Mouse (Mus musculus) heart, adult 2 months (tissue): ENCODE data around the gene Rpusd4.

Experiments
- CTCF ChIP-seq: fragments of 200-600 bp; IDR thresholded peaks from 2 replicates; pipeline ENCODE4 v1.8.1; 2022; ENCODE audit warnings: antibody characterized with exemption, mild to moderate bottlenecking, moderate library complexity
- POLR2A ChIP-seq: fragments of 200-500 bp; IDR thresholded peaks from 2 replicates; pipeline ENCODE4 v1.6.1; 2011; ENCODE audit warnings: mild to moderate bottlenecking, low read depth, low read length, control low read depth; ENCODE audit not compliant: insufficient read depth

DNA sequence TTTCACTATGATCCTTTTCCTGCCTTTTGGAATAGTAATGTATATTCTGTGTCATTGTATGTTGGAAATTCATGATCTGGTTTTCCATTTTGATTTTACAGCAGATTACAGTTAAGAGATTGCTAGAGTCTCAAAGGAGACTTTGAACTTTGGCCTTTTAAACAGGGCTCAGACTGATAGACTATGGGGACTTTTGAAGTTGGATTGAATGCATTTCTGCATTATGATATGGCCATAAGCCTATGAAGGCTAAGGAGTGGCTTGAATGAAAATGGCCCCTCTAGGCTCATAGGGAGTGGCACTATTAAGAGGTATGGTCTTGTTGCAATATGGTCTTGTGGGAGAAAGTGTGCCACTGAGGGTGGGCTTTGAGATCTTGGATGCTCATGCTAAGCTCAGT, 30.1 kb downstream of the Rpusd4 start:
- TF ChIP-seq CTCF (no peak), POLR2A (no peak)
